Mouse (Mus musculus) bone marrow macrophage, adult 2 months (primary cell): ENCODE measurements around the gene Usp3. TPM values are rescaled to one million over a fixed set of nuclear protein-coding genes. Genes with fewer than 3 reads are reported as not detected.

ENCODE experiments used
- H3K27ac ChIP-seq: 2 replicates; pipeline ENCODE4 v1.5.1; 2012; ENCODE audit warnings: low read depth, low read length; ENCODE audit not compliant: insufficient read depth
- H3K4me1 ChIP-seq: 2 replicates; pipeline ENCODE4 v1.6.1; 2012; ENCODE audit warnings: low read length; ENCODE audit not compliant: control insufficient read depth, insufficient read depth
- H3K4me3 ChIP-seq: 2 replicates; pipeline ENCODE4 v1.5.1; 2012; ENCODE audit warnings: mild to moderate bottlenecking, low read length, moderate library complexity; ENCODE audit not compliant: insufficient read depth
- CTCF ChIP-seq: IDR thresholded peaks from 2 replicates; pipeline ENCODE4 v1.5.1; 2012; ENCODE audit warnings: low read depth, mild to moderate bottlenecking, low read length, moderate library complexity
- POLR2A ChIP-seq: IDR thresholded peaks from 2 replicates; pipeline ENCODE4 v1.6.1; 2012; ENCODE audit warnings: mild to moderate bottlenecking, low read depth, low read length, borderline replicate concordance
- polyA plus RNA-seq: library from polyadenylated mRNA; stranded (reverse); fragments of >200 nt; gene quantifications from 2 replicates; pipeline ENCODE4 v1.2.4, GENCODE M21; 2012; ENCODE audit not compliant: missing spikeins, insufficient read depth, insufficient read length

Gene Usp3
- polyA plus RNA-seq = 63.3 and 64.4 TPM in 2 replicates

DNA sequence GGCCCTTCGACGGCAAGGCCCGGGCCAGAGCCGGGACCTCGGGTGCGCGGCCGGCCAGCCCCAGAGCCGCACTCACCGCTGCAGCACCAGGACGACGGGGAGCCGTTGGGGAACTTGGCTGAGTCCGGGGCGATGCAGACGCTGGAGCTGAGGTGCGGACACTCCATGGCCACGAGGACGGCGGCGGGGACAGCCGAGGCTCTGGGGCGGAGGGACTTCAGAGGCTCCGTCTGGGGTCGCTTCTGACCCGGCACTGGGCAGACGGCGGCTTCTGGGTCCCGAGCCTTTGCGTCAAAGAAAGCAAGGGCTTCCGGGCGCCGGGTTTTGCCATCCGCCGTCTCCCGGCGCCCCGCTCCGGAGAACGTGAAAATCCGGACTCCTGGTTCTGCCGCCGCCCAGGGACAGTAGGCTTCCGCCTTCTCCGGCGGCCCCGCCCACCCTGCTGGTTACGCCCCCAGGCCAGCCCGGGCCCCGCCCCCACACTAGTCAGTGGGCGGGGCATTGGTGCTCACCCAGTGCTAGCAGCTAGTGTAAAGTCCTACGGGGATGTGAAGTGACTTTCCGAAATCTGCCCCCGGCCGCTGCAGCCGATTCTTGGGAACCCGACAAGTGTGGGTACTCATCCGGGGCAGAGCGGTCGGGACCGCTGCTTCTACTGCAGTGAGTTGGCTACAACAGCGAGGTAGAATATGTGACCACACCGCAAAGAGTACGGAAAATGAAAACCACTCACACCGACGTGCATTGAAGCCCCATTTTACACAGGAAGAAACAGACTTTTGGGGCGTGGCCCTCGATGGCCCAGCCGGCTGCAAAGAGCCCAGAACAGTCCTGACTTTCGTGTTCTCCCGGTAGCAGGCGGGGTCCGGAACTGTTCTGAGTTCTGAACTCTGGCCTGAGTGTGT, at the start of gene Usp3:
TSS of gene Usp3 (minus strand) at position 435 of the 905 bp plus-strand sequence.
- H3K4me1 ChIP-seq = peaks cover 33% of the 10 kb centered on the region
- H3K27ac ChIP-seq = peak within 1 kb of the TSS; percentile 81
- TF ChIP-seq POLR2A (no peak), CTCF (no peak)
- H3K4me3 ChIP-seq = peak within 1 kb of the TSS; percentile 88

DNA sequence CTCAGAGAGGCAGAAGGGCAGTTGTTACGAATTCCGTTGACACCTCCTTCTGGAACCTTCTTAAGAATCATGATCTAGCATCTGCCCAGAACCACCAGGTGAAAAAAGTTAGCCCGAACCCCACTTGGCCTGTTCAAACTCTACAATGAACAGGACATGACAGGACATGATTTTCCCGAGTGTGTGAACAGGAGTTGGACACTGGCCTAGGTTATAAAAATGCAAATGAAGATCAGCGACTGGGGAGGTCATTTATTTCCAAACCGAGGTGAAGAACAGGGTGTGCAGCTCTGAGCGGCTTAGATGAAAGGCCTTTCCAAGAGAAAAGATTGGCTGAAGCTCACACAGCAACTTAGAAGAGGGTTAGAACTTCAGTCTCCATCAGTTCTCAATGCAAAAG, 47.5 kb upstream of the Usp3 start:
- no peak for TF ChIP-seq POLR2A
- no peak for TF ChIP-seq CTCF
- Histone ChIP-seq H3K4me1 (no peaks in the 10 kb centered on the region), H3K4me3 (no peak overlapping the region), H3K27ac (no peak overlapping the region)

DNA sequence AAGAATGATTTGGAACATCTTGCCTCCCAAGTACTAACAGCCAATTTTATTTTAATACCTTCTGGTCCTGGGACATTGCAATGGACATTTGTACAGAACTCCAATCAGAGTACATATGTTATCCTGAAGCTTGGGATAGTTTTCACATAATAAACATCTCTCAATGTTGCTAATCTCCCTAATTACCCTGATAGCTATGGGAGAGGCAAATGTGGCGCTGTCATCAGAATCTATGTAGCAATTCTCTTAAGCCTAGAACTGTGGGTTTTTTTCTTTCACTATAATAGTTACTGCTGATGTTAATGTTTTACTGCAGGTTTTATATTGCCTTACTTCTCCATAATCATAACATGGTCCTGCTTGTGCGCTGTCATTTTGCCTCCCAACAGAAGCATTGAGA, 46.7 kb upstream of the Usp3 start:
- TF ChIP-seq POLR2A = no peak
- no peak for TF ChIP-seq CTCF
- H3K4me3 ChIP-seq = no peak overlapping the region
- H3K27ac ChIP-seq = no peak overlapping the region
- H3K4me1 ChIP-seq = no peaks in the 10 kb centered on the region

DNA sequence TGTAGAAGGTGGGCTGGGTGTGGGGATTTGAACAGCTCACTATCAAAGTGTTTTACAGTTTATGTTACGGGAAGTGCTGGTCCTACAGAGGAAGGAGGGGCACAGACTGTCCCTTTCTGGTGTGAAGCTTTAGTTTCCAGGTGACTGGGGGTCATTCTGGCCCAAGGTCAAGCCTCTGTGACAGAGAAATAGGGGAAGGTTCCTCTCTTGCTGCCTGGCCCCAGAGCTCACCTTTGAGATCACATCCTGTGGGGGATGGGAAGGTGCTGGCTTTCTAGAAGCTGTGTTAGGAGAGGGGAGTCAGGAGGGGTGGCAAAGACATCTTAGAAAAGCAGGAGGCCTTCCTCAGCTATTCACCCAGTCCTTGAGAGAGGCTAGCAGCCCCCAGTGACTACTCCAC, 39.5 kb upstream of the Usp3 start:
- Histone ChIP-seq H3K4me1 (no peaks in the 10 kb centered on the region), H3K27ac (no peak overlapping the region), H3K4me3 (no peak overlapping the region)
- no peak for TF ChIP-seq CTCF
- TF ChIP-seq POLR2A = no peak

DNA sequence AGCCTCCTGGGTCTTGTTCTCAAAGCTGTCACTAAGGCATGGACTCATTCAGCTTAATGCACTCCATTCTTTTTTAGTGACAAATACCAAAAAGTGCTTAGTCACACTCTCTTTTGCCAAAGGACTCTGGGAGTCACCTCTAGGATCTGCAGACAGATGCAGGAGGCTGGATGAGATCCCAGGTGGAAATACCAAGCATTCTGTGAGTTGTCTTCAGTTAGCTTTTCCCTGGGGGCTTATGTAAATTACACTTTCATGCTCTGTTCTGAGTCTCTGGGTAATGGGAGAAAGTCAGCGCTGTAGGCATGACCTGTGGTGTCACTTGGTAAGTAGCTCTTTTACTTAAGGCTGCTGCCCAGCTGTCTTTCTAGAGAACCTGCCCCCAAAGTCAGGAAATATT, 38.0 kb upstream of the Usp3 start:
- Histone ChIP-seq H3K4me1 (no peaks in the 10 kb centered on the region), H3K4me3 (no peak overlapping the region), H3K27ac (no peak overlapping the region)
- TF ChIP-seq CTCF (no peak), POLR2A (no peak)

DNA sequence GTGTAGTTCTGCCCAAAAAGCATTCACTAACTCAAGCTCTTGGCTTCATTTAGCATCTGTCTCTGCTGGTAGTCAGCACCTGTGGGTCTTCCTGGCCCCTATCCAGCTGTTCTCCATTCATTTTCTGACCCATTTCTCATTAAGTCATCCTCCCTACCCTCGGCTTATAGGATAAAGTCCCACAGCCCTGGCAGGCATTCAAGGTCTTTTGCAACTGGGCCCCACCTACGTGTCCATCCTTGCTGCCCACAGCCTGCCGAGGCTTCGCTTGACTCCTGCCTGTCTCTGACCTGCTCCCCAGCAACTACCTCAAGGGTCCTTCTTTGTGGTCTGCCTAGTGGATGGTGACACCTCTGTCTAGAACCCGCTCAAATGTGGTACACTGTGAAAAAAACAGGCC, 33.7 kb upstream of the Usp3 start:
- TF ChIP-seq POLR2A (no peak), CTCF (no peak)
- no peaks in the 10 kb centered on the region for H3K4me1 ChIP-seq
- H3K27ac ChIP-seq = no peak overlapping the region
- no peak overlapping the region for H3K4me3 ChIP-seq

DNA sequence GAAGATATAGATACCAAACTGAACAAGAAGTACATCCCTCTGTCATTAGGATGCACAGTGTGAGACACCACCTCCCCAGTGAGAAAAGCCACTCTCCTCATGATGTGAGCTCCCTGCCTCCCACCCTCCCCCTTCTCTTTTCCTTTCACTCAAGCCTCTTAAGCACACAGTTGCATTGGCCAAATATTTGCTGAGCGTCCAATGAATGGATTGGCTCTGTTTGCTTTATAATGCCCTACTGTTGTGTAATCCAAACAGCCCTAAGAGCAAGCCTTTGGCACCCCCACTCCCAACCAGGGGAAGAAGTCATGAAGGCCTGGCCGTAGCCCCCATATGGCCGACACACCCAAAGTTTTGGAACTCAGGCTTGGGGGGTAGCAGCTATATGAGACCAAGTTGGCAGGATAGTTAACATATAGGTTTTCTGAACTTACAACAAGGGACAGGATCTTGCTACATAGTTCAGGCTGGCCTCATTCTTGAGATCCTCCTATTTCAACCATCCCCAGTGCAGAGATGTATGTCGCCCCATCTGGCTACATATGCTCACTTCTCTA, 33.1 kb upstream of the Usp3 start:
- TF ChIP-seq CTCF (no peak), POLR2A (no peak)
- Histone ChIP-seq H3K4me1 (peaks cover under 1% of the 10 kb centered on the region), H3K27ac (no peak overlapping the region), H3K4me3 (no peak overlapping the region)

DNA sequence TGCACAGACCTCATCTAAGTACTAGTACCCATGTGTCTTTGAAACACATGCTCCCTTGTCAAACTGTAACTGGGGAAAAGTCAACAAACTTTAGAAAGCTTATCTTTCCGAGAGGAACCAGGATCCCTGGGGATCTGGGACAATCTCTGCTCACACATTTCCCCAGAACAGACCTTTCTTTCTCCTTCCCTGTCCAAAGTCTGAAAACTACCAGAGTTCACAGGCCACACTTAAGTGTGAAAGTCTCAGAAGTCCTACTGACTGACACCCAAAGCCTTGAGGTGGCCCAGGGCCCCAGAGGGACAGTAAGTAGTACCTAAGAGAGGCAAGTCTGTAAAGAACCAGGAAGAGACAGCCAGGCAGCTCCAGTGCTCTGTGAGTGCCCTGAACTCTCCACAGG, 31.9 kb upstream of the Usp3 start:
- H3K27ac ChIP-seq = no peak overlapping the region
- H3K4me1 ChIP-seq = peaks cover 10% of the 10 kb centered on the region
- no peak for TF ChIP-seq POLR2A
- TF ChIP-seq CTCF = no peak
- H3K4me3 ChIP-seq = no peak overlapping the region

DNA sequence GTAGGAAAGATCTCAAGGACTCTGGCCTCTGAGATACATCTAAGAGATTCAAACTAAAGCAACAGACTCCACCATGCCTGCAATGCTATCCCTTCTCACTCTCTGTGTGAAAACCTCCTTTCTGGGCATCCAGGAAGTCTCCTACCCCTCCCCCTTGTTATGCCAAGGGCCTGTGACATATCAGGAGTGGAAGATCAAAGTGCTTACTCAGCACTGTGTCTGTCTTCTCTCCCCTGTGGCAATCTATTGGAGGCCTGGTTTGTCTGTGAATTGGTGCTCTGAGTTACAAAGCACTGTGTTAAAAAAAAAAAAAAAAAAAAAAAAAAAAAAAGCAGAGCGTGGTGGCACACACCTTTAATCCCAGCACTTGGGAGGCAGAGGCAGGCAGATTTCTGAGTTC, 30.7 kb upstream of the Usp3 start:
- H3K27ac ChIP-seq = no peak overlapping the region
- H3K4me3 ChIP-seq = no peak overlapping the region
- peaks cover 10% of the 10 kb centered on the region for H3K4me1 ChIP-seq
- TF ChIP-seq POLR2A (no peak), CTCF (no peak)

DNA sequence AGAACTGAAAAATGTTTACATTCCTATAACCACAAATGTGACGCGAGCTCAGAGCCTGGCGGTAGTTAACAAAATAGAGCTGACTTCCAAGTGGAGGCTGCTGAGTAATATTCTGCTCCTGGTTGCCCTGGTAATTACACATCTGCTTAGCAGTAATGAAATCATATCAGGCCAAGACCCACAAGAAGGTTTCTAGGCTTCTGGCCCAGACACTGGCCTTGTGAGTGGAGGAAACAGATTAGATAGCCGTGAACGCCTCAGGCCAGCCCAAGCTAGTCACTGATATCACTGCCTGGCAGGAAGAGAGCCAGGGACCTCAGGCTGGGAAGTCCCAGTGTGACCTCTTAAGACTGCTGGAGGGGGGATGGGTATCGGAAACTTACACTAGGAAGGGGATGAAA, 27.6 kb upstream of the Usp3 start:
- H3K27ac ChIP-seq = no peak overlapping the region
- TF ChIP-seq CTCF (no peak), POLR2A (no peak)
- H3K4me1 ChIP-seq = peaks cover 25% of the 10 kb centered on the region
- H3K4me3 ChIP-seq = no peak overlapping the region
